Mouse (Mus musculus): Measurements from ENCODE around the gene Kcnip1. TPM values are rescaled to one million over a fixed set of nuclear protein-coding genes. Genes with fewer than 3 reads are reported as not detected.

The Kcnip1 gene
- polyA plus RNA-seq, 1 experiment from 2014 or later, result 0.74 TPM

- no peaks in the 10 kb centered on the region for H3K27me3 ChIP-seq (ENCODE audit: low read depth, poor library complexity, severe bottlenecking)
- no peaks in the 10 kb centered on the region for H3K9me3 ChIP-seq (replicated peaks)
- no peak overlapping the region for H3K4me3 ChIP-seq
- DNase-seq (ENCODE audit: low spot score), result peak; percentile 44
- peaks cover 12% of the 10 kb centered on the region; the same call in 1 of the 2 replicates for H3K4me1 ChIP-seq
- H3K27ac ChIP-seq, result peak overlapping the region; percentile 46; the same call in 1 of the 2 replicates
- WGBS, result 71% methylated on average over 5 of the region's 5 CpGs
- H3K36me3 ChIP-seq, result no peaks in the 10 kb centered on the region
Measured at GRCm38 (mm10) chr11:33951155-33951554, 41.8 kb downstream of the Kcnip1 start.

- Histone ChIP-seq H3K36me3 (no peaks in the 10 kb centered on the region), H3K4me3 (no peak overlapping the region), H3K4me1 (0 out of 2 replicates have a peak, but pooled peaks cover 2% of the 10 kb centered on the region), H3K9me3 (replicated peaks) (no peaks in the 10 kb centered on the region), H3K27me3 (ENCODE audit: low read depth, poor library complexity, severe bottlenecking) (no peaks in the 10 kb centered on the region), H3K27ac (no peak overlapping the region)
- 85% methylated on average over 4 of the region's 4 CpGs for WGBS
- DNase-seq (ENCODE audit: low spot score), result no peak
Measured at GRCm38 (mm10) chr11:33946501-33946900, 46.5 kb downstream of the Kcnip1 start.

GRCm38 (mm10) chr11:33944786-33945328, 48.1 kb downstream of the Kcnip1 start:
- DNase-seq (ENCODE audit: low spot score), result no peak
- 81% methylated on average over 9 of the region's 9 CpGs for WGBS

GRCm38 (mm10) chr11:33944067-33944785, 48.7 kb downstream of the Kcnip1 start:
- H3K4me3 ChIP-seq, result no peak overlapping the region
- peak; percentile 46 for DNase-seq (ENCODE audit: low spot score)
- 65% methylated on average over 4 of the region's 4 CpGs for WGBS

More at GRCm38 (mm10) chr11:33944786-33945328, 48.1 kb downstream of the Kcnip1 start:
- no peaks in the 10 kb centered on the region for H3K4me1 ChIP-seq
- H3K27ac ChIP-seq, result no peak overlapping the region
- H3K4me3 ChIP-seq, result no peak overlapping the region
- no peaks in the 10 kb centered on the region for H3K36me3 ChIP-seq
- H3K27me3 ChIP-seq (ENCODE audit: low read depth, poor library complexity, severe bottlenecking), result no peaks in the 10 kb centered on the region
- no peaks in the 10 kb centered on the region for H3K9me3 ChIP-seq (replicated peaks)

GRCm38 (mm10) chr11:33943565-33943964, 49.4 kb downstream of the Kcnip1 start:
- H3K27ac ChIP-seq, result no peak overlapping the region
- H3K36me3 ChIP-seq, result no peaks in the 10 kb centered on the region
- H3K27me3 ChIP-seq (ENCODE audit: low read depth, poor library complexity, severe bottlenecking), result no peaks in the 10 kb centered on the region
- no peak for DNase-seq (ENCODE audit: low spot score)
- H3K4me1 ChIP-seq, result peaks cover 5% of the 10 kb centered on the region; the same call in 1 of the 2 replicates
- no peak overlapping the region for H3K4me3 ChIP-seq
- 58% methylated on average over 1 of the region's 1 CpGs for whole genome bisulfite sequencing
- no peaks in the 10 kb centered on the region for H3K9me3 ChIP-seq (replicated peaks)

More at GRCm38 (mm10) chr11:33944067-33944785, 48.7 kb downstream of the Kcnip1 start:
- no peak overlapping the region for H3K27ac ChIP-seq
- no peaks in the 10 kb centered on the region for H3K27me3 ChIP-seq (ENCODE audit: low read depth, poor library complexity, severe bottlenecking)
- H3K36me3 ChIP-seq, result no peaks in the 10 kb centered on the region
- H3K4me1 ChIP-seq, result no peaks in the 10 kb centered on the region
- no peaks in the 10 kb centered on the region for H3K9me3 ChIP-seq (replicated peaks)

GRCm38 (mm10) chr11:33939456-33940113, 53.4 kb downstream of the Kcnip1 start:
- Histone ChIP-seq H3K9me3 (replicated peaks) (no peaks in the 10 kb centered on the region), H3K4me1 (peaks cover 14% of the 10 kb centered on the region), H3K4me3 (no peak overlapping the region), H3K27me3 (ENCODE audit: low read depth, poor library complexity, severe bottlenecking) (no peaks in the 10 kb centered on the region), H3K27ac (no peak overlapping the region), H3K36me3 (no peaks in the 10 kb centered on the region)
- DNase-seq (ENCODE audit: low spot score), result no peak
- 84% methylated on average over 4 of the region's 4 CpGs for WGBS

- 0 out of 2 replicates have a peak overlapping the region, but pooled peaks have one; percentile 1 for H3K27ac ChIP-seq
- no peaks in the 10 kb centered on the region for H3K36me3 ChIP-seq
- H3K27me3 ChIP-seq (ENCODE audit: low read depth, poor library complexity, severe bottlenecking), result no peaks in the 10 kb centered on the region
- DNase-seq (ENCODE audit: low spot score), result no peak
- WGBS, result 58% methylated on average over 7 of the region's 7 CpGs
- peaks cover 14% of the 10 kb centered on the region for H3K4me1 ChIP-seq
- H3K9me3 ChIP-seq (replicated peaks), result no peaks in the 10 kb centered on the region
- H3K4me3 ChIP-seq, result no peak overlapping the region
Measured at GRCm38 (mm10) chr11:33938561-33939274, 54.2 kb downstream of the Kcnip1 start.

GRCm38 (mm10) chr11:33937641-33938040, 55.3 kb downstream of the Kcnip1 start:
- Histone ChIP-seq H3K4me3 (no peak overlapping the region), H3K36me3 (no peaks in the 10 kb centered on the region)
- 79% methylated on average over 8 of the region's 8 CpGs for WGBS

GRCm38 (mm10) chr11:33934286-33934685, 58.7 kb downstream of the Kcnip1 start:
- Histone ChIP-seq H3K27me3 (ENCODE audit: low read depth, poor library complexity, severe bottlenecking) (no peaks in the 10 kb centered on the region), H3K4me1 (peaks cover 32% of the 10 kb centered on the region), H3K4me3 (no peak overlapping the region), H3K9me3 (replicated peaks) (no peaks in the 10 kb centered on the region), H3K36me3 (no peaks in the 10 kb centered on the region), H3K27ac (no peak overlapping the region)
- WGBS, result 60% methylated on average over 9 of the region's 9 CpGs
- no peak for DNase-seq (ENCODE audit: low spot score)

More at GRCm38 (mm10) chr11:33937641-33938040, 55.3 kb downstream of the Kcnip1 start:
- Histone ChIP-seq H3K4me1 (peaks cover 18% of the 10 kb centered on the region), H3K27me3 (ENCODE audit: low read depth, poor library complexity, severe bottlenecking) (no peaks in the 10 kb centered on the region), H3K27ac (no peak overlapping the region), H3K9me3 (replicated peaks) (no peaks in the 10 kb centered on the region)
- DNase-seq (ENCODE audit: low spot score), result no peak

GRCm38 (mm10) chr11:33932386-33933111, 60.4 kb downstream of the Kcnip1 start:
- H3K27me3 ChIP-seq (ENCODE audit: low read depth, poor library complexity, severe bottlenecking), result peaks cover 5% of the 10 kb centered on the region; the same call in 1 of the 2 replicates
- 62% methylated on average over 18 of the region's 18 CpGs for WGBS
- no peak overlapping the region for H3K27ac ChIP-seq
- H3K4me3 ChIP-seq, result peak overlapping the region; percentile 10; the same call in 1 of the 2 replicates
- no peaks in the 10 kb centered on the region for H3K36me3 ChIP-seq
- H3K4me1 ChIP-seq, result peaks cover 35% of the 10 kb centered on the region
- no peaks in the 10 kb centered on the region for H3K9me3 ChIP-seq (replicated peaks)
- no peak for DNase-seq (ENCODE audit: low spot score)

GRCm38 (mm10) chr11:33931836-33932385, 61.0 kb downstream of the Kcnip1 start:
- H3K27me3 ChIP-seq (ENCODE audit: low read depth, poor library complexity, severe bottlenecking), result peaks cover 5% of the 10 kb centered on the region; the same call in 1 of the 2 replicates
- H3K4me1 ChIP-seq, result peaks cover 31% of the 10 kb centered on the region
- 7% methylated on average over 9 of the region's 10 CpGs for whole genome bisulfite sequencing
- H3K36me3 ChIP-seq, result no peaks in the 10 kb centered on the region
- no peaks in the 10 kb centered on the region for H3K9me3 ChIP-seq (replicated peaks)
- no peak overlapping the region for H3K27ac ChIP-seq
- peak overlapping the region; percentile 10; the same call in 1 of the 2 replicates for H3K4me3 ChIP-seq
- DNase-seq (ENCODE audit: low spot score), result peak; percentile 77

GRCm38 (mm10) chr11:33929412-33929811, 63.5 kb downstream of the Kcnip1 start:
- peaks cover 11% of the 10 kb centered on the region; the same call in 1 of the 2 replicates for H3K27me3 ChIP-seq (ENCODE audit: low read depth, poor library complexity, severe bottlenecking)
- 73% methylated on average over 11 of the region's 11 CpGs for WGBS
- no peaks in the 10 kb centered on the region for H3K9me3 ChIP-seq (replicated peaks)
- no peaks in the 10 kb centered on the region for H3K36me3 ChIP-seq
- no peak for DNase-seq (ENCODE audit: low spot score)
- H3K4me3 ChIP-seq, result no peak overlapping the region
- no peak overlapping the region for H3K27ac ChIP-seq
- peaks cover 31% of the 10 kb centered on the region for H3K4me1 ChIP-seq
